Mouse (Mus musculus) heart, embryonic 15.5 days (tissue): ENCODE measurements around the gene Hoxb5. TPM values are rescaled to one million over a fixed set of nuclear protein-coding genes. Genes with fewer than 3 reads are reported as not detected.

ENCODE experiments used
- ATAC-seq: fragments of 200-750 bp; cut with Nextera tagmentation; replicated peaks from 2 replicates; pipeline ENCODE4 v1.8.0; 2017; ENCODE audit warnings: low read depth, moderate TSS enrichment; ENCODE audit not compliant: insufficient number of reproducible peaks, insufficient read depth, low FRiP score
- H3K27ac ChIP-seq: fragments of 300-500 bp; sonication (generic); 2 replicates; pipeline ENCODE4 v1.5.1; 2015; ENCODE audit warnings: mild to moderate bottlenecking, inconsistent platforms
- H3K27me3 ChIP-seq: fragments of 300-500 bp; sonication (generic); 2 replicates; pipeline ENCODE4 v1.6.1; 2015; ENCODE audit warnings: inconsistent platforms
- H3K36me3 ChIP-seq: fragments of 300-500 bp; sonication (generic); 2 replicates; pipeline ENCODE4 v1.6.1; 2015; ENCODE audit warnings: mild to moderate bottlenecking, inconsistent platforms
- H3K4me1 ChIP-seq: fragments of 300-500 bp; sonication (generic); replicated peaks from 2 replicates; pipeline ENCODE4 v1.6.1; 2015; ENCODE audit warnings: inconsistent platforms
- H3K4me2 ChIP-seq: fragments of 300-500 bp; sonication (generic); 2 replicates; pipeline ENCODE4 v1.6.1; 2015; ENCODE audit warnings: inconsistent platforms, mild to moderate bottlenecking, moderate library complexity
- H3K4me3 ChIP-seq: fragments of 300-500 bp; sonication (generic); 2 replicates; pipeline ENCODE4 v1.5.1; 2015; ENCODE audit warnings: mild to moderate bottlenecking, inconsistent platforms
- H3K9ac ChIP-seq: fragments of 300-500 bp; sonication (generic); 2 replicates; pipeline ENCODE4 v1.6.1; 2015; ENCODE audit warnings: mild to moderate bottlenecking, inconsistent platforms
- H3K9me3 ChIP-seq: fragments of 300-500 bp; sonication (generic); replicated peaks from 2 replicates; pipeline ENCODE4 v1.6.1; 2016; ENCODE audit warnings: inconsistent platforms
- WGBS: fragments of 180-500 bp; shearing (Covaris S2); methylation state at CpG from one replicate; pipeline ENCODE4 v1.1.7; 2015; ENCODE audit warnings: mixed read lengths; 5-methylcytosine and 5-hydroxymethylcytosine counted together
- polyA plus RNA-seq: library from polyadenylated mRNA; unstranded; fragments of >200 nt; fragmentation: Nextera tagmentation; extraction: Ambion mirVana; gene quantifications from 2 replicates; pipeline ENCODE4 v1.2.1, GENCODE M21; 2015

Gene Hoxb5
- polyA plus RNA-seq, 1 experiment from 2014 or later, result 1.4 TPM

GRCm38 (mm10) chr11:96345893-96346806, 43.0 kb downstream of the Hoxb5 start:
- Histone ChIP-seq H3K36me3 (no peaks in the 10 kb centered on the region), H3K4me1 (peaks cover 28% of the 10 kb centered on the region), H3K27me3 (peaks cover 94% of the 10 kb centered on the region), H3K9me3 (no peaks in the 10 kb centered on the region), H3K27ac (peak overlapping the region; percentile 28), H3K4me2 (peak overlapping the region; percentile 67), H3K4me3 (peak overlapping the region; percentile 44), H3K9ac (peak overlapping the region; percentile 18)
- no peak for ATAC-seq
- WGBS, result 7% methylated on average over 45 of the region's 45 CpGs

DNA sequence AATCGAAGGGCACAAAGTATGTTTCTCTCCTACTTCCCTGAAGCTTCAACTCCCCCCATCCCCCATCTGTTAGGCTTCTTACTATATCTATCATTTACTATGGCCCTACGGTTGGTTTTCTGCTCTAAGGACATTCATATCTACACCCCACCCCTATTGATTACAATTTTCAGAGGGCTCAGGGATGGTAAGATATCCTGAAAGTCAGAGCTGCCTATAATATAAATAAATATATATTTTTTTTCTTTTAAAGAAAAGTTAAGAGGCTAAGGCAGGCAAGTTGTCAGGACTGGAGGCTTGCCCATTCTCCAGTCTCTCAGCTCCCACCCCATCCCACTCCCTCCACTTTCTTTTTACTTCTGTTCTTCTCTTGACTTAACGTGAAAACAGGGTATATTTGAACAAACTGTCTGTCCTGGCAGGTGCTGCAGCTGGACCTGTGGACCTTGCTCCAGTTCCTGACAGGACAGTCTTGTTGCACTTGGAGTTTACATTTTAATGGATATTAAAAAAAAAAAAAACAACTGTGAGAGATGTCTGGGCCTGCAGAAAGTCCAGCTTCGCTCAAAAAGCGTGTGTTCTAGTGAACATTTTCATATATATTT, 43.9 kb downstream of the Hoxb5 start:
- no peaks in the 10 kb centered on the region for H3K36me3 ChIP-seq
- H3K27ac ChIP-seq, result no peak overlapping the region; the same call in 1 of the 2 replicates
- H3K4me2 ChIP-seq, result no peak overlapping the region
- H3K4me3 ChIP-seq, result no peak overlapping the region
- H3K9me3 ChIP-seq, result no peaks in the 10 kb centered on the region
- WGBS, result 56% methylated on average over 5 of the region's 5 CpGs
- no peak for ATAC-seq
- H3K9ac ChIP-seq, result no peak overlapping the region
- H3K4me1 ChIP-seq, result peaks cover 22% of the 10 kb centered on the region
- H3K27me3 ChIP-seq, result peaks cover 96% of the 10 kb centered on the region

- H3K36me3 ChIP-seq, result no peaks in the 10 kb centered on the region
- H3K4me2 ChIP-seq, result no peak overlapping the region
- no peak overlapping the region for H3K4me3 ChIP-seq
- H3K9ac ChIP-seq, result no peak overlapping the region
- no peaks in the 10 kb centered on the region for H3K9me3 ChIP-seq
- WGBS, result 35% methylated on average over 4 of the region's 4 CpGs
- H3K4me1 ChIP-seq, result peaks cover 23% of the 10 kb centered on the region
- H3K27ac ChIP-seq, result peak overlapping the region; percentile 29; the same call in 1 of the 2 replicates
- ATAC-seq, result no peak
- peaks cover 96% of the 10 kb centered on the region for H3K27me3 ChIP-seq
Measured at GRCm38 (mm10) chr11:96347717-96348116, 44.6 kb downstream of the Hoxb5 start.

GRCm38 (mm10) chr11:96348141-96348928, 45.2 kb downstream of the Hoxb5 start:
- peaks cover 96% of the 10 kb centered on the region for H3K27me3 ChIP-seq
- peak overlapping the region; percentile 29; the same call in 1 of the 2 replicates for H3K27ac ChIP-seq
- H3K4me3 ChIP-seq, result no peak overlapping the region
- no peaks in the 10 kb centered on the region for H3K9me3 ChIP-seq
- H3K9ac ChIP-seq, result no peak overlapping the region
- ATAC-seq, result no peak
- H3K4me1 ChIP-seq, result peaks cover 29% of the 10 kb centered on the region
- no peaks in the 10 kb centered on the region for H3K36me3 ChIP-seq
- peak overlapping the region; percentile 9; the same call in 1 of the 2 replicates for H3K4me2 ChIP-seq
- 14% methylated on average over 21 of the region's 21 CpGs for WGBS

DNA sequence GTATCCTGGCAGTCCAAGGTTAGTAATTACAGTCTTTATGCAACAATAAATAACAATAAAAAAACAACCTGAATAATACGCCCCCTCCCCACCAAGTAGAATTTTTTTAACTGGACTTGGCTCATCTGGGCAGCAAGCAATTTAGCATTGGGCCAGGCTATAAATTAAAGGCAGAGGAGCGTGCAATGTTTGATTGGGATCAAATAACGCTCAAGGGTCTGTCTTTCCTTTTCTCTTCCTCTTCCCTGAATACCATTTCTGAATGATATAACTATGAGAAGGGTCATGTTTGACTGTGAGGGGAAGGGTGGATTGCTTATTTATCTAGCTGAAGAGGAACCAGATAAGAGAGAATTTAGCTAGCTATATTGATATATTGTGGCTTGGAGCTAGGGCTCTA, 45.9 kb downstream of the Hoxb5 start:
- peak overlapping the region; percentile 31; the same call in 1 of the 2 replicates for H3K27ac ChIP-seq
- no peak overlapping the region for H3K4me3 ChIP-seq
- WGBS, result 49% methylated on average over 3 of the region's 3 CpGs
- peaks cover 30% of the 10 kb centered on the region for H3K4me1 ChIP-seq
- ATAC-seq, result no peak
- H3K27me3 ChIP-seq, result peaks cover 94% of the 10 kb centered on the region
- no peaks in the 10 kb centered on the region for H3K9me3 ChIP-seq
- H3K4me2 ChIP-seq, result no peak overlapping the region
- no peaks in the 10 kb centered on the region for H3K36me3 ChIP-seq
- no peak overlapping the region for H3K9ac ChIP-seq

GRCm38 (mm10) chr11:96349491-96350340, 46.6 kb downstream of the Hoxb5 start:
- ATAC-seq, result no peak
- Histone ChIP-seq H3K4me1 (peaks cover 29% of the 10 kb centered on the region), H3K9me3 (no peaks in the 10 kb centered on the region), H3K36me3 (no peaks in the 10 kb centered on the region), H3K9ac (no peak overlapping the region), H3K27ac (peak overlapping the region; percentile 31; the same call in 1 of the 2 replicates), H3K4me3 (no peak overlapping the region), H3K4me2 (peak overlapping the region; percentile 13; the same call in 1 of the 2 replicates), H3K27me3 (peaks cover 94% of the 10 kb centered on the region)
- WGBS, result 23% methylated on average over 14 of the region's 14 CpGs

DNA sequence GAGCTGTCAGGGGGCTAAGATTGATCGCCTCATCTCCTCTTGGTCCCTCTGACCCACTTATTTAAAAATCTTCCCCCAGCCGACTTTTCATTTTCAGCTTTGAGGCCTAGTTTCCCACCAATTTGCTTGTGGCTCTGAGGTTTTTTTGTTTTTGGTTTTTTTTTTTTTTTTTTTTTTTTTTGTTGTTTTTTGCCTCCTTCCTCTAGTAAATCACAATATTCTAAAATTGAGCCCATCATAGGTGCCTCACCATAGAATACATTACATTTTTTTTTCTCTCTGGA, 47.1 kb downstream of the Hoxb5 start, which contains the start of gene Hoxb2:
Gene Hoxb2 (plus strand): TSS at position 185 of the 284 bp plus-strand sequence.
- Histone ChIP-seq H3K27me3 (peaks cover 94% of the 10 kb centered on the region), H3K9me3 (no peaks in the 10 kb centered on the region), H3K4me3 (peak within 1 kb of the TSS; percentile 53; the same call in 1 of the 2 replicates), H3K27ac (peak within 1 kb of the TSS; percentile 76; the same call in 1 of the 2 replicates), H3K36me3 (no peaks in the 10 kb centered on the region), H3K4me2 (peak within 1 kb of the TSS; percentile 57; the same call in 1 of the 2 replicates), H3K9ac (no peak within 1 kb of the TSS), H3K4me1 (peaks cover 26% of the 10 kb centered on the region)
- no peak for ATAC-seq
- 36% methylated on average over 2 of the region's 2 CpGs for WGBS

DNA sequence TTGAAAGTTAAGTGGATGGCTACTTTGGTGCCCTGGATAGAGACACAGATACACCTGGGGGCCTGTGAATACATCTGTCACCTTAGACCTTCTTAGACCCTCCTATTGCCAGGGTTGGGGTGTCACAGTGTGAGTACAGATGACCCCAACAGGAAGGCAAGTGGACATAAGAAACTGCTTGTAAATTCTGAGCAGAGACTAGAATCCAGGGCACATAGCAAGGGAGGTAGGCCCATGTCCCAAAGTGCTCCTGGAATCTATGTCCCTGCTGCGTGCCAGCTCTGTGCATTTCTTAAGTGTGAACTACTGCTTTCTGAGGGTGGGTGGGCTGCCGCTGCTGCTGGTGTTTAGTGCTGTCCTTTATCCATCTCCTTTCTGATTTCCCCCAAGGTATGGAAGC, 47.7 kb downstream of the Hoxb5 start:
- H3K27me3 ChIP-seq, result peaks cover 91% of the 10 kb centered on the region
- H3K36me3 ChIP-seq, result no peaks in the 10 kb centered on the region
- no peak overlapping the region for H3K9ac ChIP-seq
- WGBS, result 45% methylated on average over 2 of the region's 2 CpGs
- H3K9me3 ChIP-seq, result no peaks in the 10 kb centered on the region
- no peak overlapping the region for H3K4me2 ChIP-seq
- no peak overlapping the region for H3K4me3 ChIP-seq
- peak overlapping the region; percentile 76; the same call in 1 of the 2 replicates for H3K27ac ChIP-seq
- H3K4me1 ChIP-seq, result peaks cover 21% of the 10 kb centered on the region
- ATAC-seq, result no peak

GRCm38 (mm10) chr11:96351312-96351711, 48.2 kb downstream of the Hoxb5 start:
- Histone ChIP-seq H3K4me1 (peaks cover 16% of the 10 kb centered on the region), H3K9me3 (no peaks in the 10 kb centered on the region), H3K27me3 (peaks cover 91% of the 10 kb centered on the region), H3K9ac (no peak overlapping the region), H3K4me2 (peak overlapping the region; percentile 57), H3K27ac (peak overlapping the region; percentile 76), H3K4me3 (peak overlapping the region; percentile 53), H3K36me3 (no peaks in the 10 kb centered on the region)
- no peak for ATAC-seq
- WGBS, result 19% methylated on average over 11 of the region's 11 CpGs

DNA sequence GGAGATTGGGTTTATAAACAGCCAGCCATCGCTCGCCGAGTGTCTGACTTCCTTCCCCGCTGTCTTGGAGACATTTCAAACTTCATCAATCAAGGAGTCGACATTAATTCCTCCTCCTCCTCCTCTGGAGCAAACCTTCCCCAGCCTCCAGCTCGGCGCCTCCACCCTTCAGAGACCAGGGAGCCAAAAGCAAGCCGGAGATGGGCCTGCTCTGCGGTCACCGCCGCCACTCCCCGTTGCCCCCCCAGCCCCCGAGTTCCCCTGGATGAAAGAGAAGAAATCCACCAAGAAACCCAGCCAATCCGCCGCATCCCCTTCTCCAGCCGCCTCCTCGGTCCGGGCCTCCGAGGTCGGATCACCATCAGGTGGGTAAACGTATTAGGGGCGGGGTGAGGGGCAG, 48.7 kb downstream of the Hoxb5 start:
- Histone ChIP-seq H3K4me1 (peaks cover 16% of the 10 kb centered on the region), H3K4me3 (peak overlapping the region; percentile 53), H3K9me3 (no peaks in the 10 kb centered on the region), H3K27ac (peak overlapping the region; percentile 76), H3K9ac (peak overlapping the region; percentile 48), H3K36me3 (no peaks in the 10 kb centered on the region), H3K4me2 (peak overlapping the region; percentile 57), H3K27me3 (peaks cover 91% of the 10 kb centered on the region)
- no peak for ATAC-seq
- WGBS, result 3% methylated on average over 22 of the region's 22 CpGs
